Mouse (Mus musculus) neural tube, embryonic 14.5 days (tissue): ENCODE results near the gene H2bfm. TPM values are rescaled to one million over a fixed set of nuclear protein-coding genes. Genes with fewer than 3 reads are reported as not detected.

Experiments used
- ATAC-seq: fragments of 200-750 bp; cut with Nextera tagmentation; 2 replicates; pipeline ENCODE4 v1.8.0; 2017; ENCODE audit warnings: low read depth, mild to moderate bottlenecking, moderate TSS enrichment, moderate library complexity
- H3K27ac ChIP-seq: fragments of 300-500 bp; sonication (generic); 2 replicates; pipeline ENCODE4 v1.5.1; 2014; ENCODE audit warnings: low read depth, mild to moderate bottlenecking, control low read depth, low read length, moderate library complexity, mixed read lengths
- H3K27me3 ChIP-seq: fragments of 300-500 bp; sonication (generic); 2 replicates; pipeline ENCODE4 v1.6.1; 2014; ENCODE audit warnings: low read length; ENCODE audit not compliant: control insufficient read depth, insufficient read depth
- H3K36me3 ChIP-seq: fragments of 300-500 bp; sonication (generic); 2 replicates; pipeline ENCODE4 v1.6.1; 2014; ENCODE audit warnings: low read length, mixed read lengths; ENCODE audit not compliant: control insufficient read depth, insufficient read depth
- H3K4me1 ChIP-seq: fragments of 300-500 bp; sonication (generic); 2 replicates; pipeline ENCODE4 v1.6.1; 2014; ENCODE audit warnings: low read length; ENCODE audit not compliant: control insufficient read depth, insufficient read depth
- H3K4me2 ChIP-seq: fragments of 300-500 bp; sonication (generic); 2 replicates; pipeline ENCODE4 v1.6.1; 2014; ENCODE audit warnings: mild to moderate bottlenecking, low read depth, low read length, control low read depth
- H3K4me3 ChIP-seq: fragments of 300-500 bp; sonication (generic); 2 replicates; pipeline ENCODE4 v1.5.1; 2014; ENCODE audit warnings: low read depth, low read length, control low read depth, mixed read lengths
- H3K9ac ChIP-seq: fragments of 300-500 bp; sonication (generic); replicated peaks from 2 replicates; pipeline ENCODE4 v1.6.1; 2014; ENCODE audit warnings: low read depth, mild to moderate bottlenecking, control low read depth, low read length, mixed read lengths
- H3K9me3 ChIP-seq: fragments of 300-500 bp; sonication (generic); 2 replicates; pipeline ENCODE4 v1.6.1; 2016; ENCODE audit warnings: low read length; ENCODE audit not compliant: control insufficient read depth
- WGBS: fragments of 180-500 bp; shearing (Covaris S2); extraction: QIAGEN DNeasy Blood & Tissue Kit; methylation state at CpG from one replicate; pipeline ENCODE4 v1.1.7; 2014; 5-methylcytosine and 5-hydroxymethylcytosine counted together
- polyA plus RNA-seq: library from polyadenylated mRNA; unstranded; fragments of >200 nt; fragmentation: Nextera tagmentation; extraction: Ambion mirVana; gene quantifications from 2 replicates; pipeline ENCODE4 v1.2.1, GENCODE M21; 2014

Gene H2bfm
- polyA plus RNA-seq, 1 experiment from 2014 or later, result not detected

DNA sequence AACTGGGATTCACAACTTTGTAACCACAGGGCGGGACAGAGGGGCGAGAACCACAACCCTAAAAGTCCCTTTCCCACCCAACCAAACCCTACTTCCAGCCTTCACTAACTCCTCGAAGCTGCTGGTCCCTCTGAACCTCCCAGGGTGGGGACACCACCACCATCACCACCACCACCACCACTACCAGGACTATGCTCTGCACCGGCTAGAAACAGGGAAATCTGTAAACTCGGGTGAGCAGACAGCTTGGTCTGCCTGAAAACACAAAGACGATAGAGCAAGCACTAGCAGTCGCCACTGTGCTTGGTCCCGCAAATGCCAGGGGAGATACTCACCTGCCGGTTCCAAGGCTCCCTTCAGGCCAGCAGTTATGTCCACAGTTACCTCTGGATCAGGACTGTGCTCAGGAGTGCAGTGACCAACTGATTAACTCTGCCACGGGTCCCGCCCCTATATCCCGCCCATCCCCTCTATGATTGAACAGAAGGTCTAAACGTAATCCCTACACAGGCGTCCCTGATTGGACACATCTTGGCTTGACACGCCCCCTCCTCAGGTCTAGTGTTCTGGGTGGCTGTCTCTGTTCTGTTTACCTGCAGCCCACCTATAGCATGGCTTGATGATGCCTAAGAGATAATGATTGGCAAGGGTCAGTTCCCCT is 49.4 kb downstream of the H2bfm start, which contains the start of the genes Tmsb15l and Tmsb15b1:
Gene Tmsb15l (minus strand): TSS at position 446 of the 661 bp plus-strand sequence.
Gene Tmsb15b1 (minus strand): TSS at position 451 of the 661 bp plus-strand sequence.
- peak within 1 kb of the TSS; percentile 32; the same call in 1 of the 2 replicates for H3K9ac ChIP-seq
- H3K27ac ChIP-seq, result no peak within 1 kb of the TSS
- no peaks in the 10 kb centered on the region for H3K9me3 ChIP-seq
- ATAC-seq, result peak; percentile 100
- peak within 1 kb of the TSS; percentile 46 for H3K4me2 ChIP-seq
- H3K4me3 ChIP-seq, result peak within 1 kb of the TSS; percentile 39
- H3K4me1 ChIP-seq, result no peaks in the 10 kb centered on the region
- H3K36me3 ChIP-seq, result no peaks in the 10 kb centered on the region
- 28% methylated on average over 14 of the region's 15 CpGs for WGBS
- H3K27me3 ChIP-seq, result no peaks in the 10 kb centered on the region

Other genes starting within 250 kb of the H2bfm start
- 22.6 and 27.9 TPM in 2 replicates for gene Tceal1, start 219.3 kb upstream of the H2bfm start, polyA plus RNA-seq
- 525 and 546 TPM in 2 replicates for gene Morf4l2, start 183.6 kb upstream of the H2bfm start, polyA plus RNA-seq
- gene Glra4, start 147.2 kb upstream of the H2bfm start, polyA plus RNA-seq, result 0.17 TPM in 1 of 2 replicates, not detected in the other
- 7.3 and 22.5 TPM in 2 replicates for gene Plp1, start 104.7 kb upstream of the H2bfm start, polyA plus RNA-seq
- 29.1 and 29.8 TPM in 2 replicates for gene Rab9b, start 58.6 kb upstream of the H2bfm start, polyA plus RNA-seq
- gene Tmsb15b2, start 48.2 kb downstream of the H2bfm start, polyA plus RNA-seq, result 105 and 112 TPM in 2 replicates
- 12.4 and 12.6 TPM in 2 replicates for gene Tmsb15l, start 49.5 kb downstream of the H2bfm start, polyA plus RNA-seq
- 40.9 and 45.1 TPM in 2 replicates for gene Tmsb15b1, start 49.5 kb downstream of the H2bfm start, polyA plus RNA-seq
- gene Zcchc18, start 65.8 kb downstream of the H2bfm start, polyA plus RNA-seq, result 366 and 415 TPM in 2 replicates
- 13.1 and 15.1 TPM in 2 replicates for gene Slc25a53, start 111.0 kb downstream of the H2bfm start, polyA plus RNA-seq
- gene Fam199x, start 122.3 kb downstream of the H2bfm start, polyA plus RNA-seq, result 9.8 and 11.3 TPM in 2 replicates
- gene Esx1, start 194.8 kb downstream of the H2bfm start, polyA plus RNA-seq, result not detected in 2 replicates